Mouse (Mus musculus) heart, adult 10 weeks (tissue): ENCODE data around the gene Irs4. TPM values are rescaled to one million over a fixed set of nuclear protein-coding genes. Genes with fewer than 3 reads are reported as not detected.

Experiments
- polyA plus RNA-seq: library from polyadenylated mRNA; stranded (reverse); fragments of 350-450 nt; fragmentation: Illumina TruSeq; extraction: RNeasy Lipid Tissue Mini Kit (QIAGEN cat#74804); gene quantifications from one replicate; pipeline ENCODE4 v1.2.3, GENCODE M21; 2014; ENCODE audit warnings: low read depth, low replicate concordance

Irs4 gene
- not detected for polyA plus RNA-seq

DNA sequence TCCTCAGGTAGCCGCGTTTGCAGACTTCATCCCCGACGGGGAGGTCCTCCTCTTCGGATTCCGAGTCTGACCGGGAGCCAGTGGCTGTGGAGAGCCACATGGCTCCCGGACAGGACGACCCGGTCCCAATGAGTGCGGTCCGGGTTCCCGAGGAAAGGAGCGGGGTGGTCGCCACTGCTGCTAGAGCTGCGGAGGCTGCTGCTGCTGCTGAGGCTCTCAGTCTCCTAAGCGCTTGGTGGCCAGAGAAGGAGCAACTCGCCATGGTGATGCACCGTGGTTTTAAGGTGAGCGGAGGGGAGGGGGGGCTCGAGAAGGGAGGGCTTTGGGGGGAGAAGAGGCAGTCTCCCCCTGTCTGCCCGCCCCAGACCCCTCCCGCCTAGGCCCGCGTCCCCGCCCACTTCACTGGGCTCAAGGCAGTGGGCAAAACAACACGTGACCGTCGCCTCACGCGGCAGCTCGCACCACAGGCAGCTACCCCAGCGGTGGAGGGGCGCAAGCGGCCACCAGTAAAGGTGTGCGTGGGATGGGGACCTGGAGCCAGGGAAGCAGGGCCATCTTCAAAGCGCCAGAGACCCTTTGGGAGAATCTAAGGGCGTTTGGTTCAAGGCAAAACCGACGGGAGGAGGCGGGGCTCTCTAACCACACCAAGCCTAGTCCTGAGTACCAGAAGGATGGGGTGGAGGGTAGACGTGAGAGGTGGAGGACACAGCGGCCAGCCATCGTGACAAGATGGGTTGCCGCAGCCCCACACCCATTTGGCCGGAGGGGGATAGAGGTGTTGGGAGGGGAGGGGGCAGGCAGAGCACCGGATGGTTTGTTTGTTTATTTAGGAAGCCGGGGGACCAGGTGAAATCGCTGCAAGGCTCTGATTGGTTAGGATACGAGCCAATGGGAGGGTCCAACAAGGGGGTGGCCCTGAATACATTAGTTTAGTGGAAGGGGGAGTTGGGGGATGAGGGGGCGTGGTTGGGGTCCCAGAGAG, at the start of gene Irs4:
TSS of gene Irs4 (minus strand) at position 327 of the 982 bp plus-strand sequence.

Other genes with a start within 250 kb of the Irs4 start
- gene Col4a5, start 249.9 kb downstream of the Irs4 start, polyA plus RNA-seq = 25.6 TPM
- gene Gm15294, start 150.0 kb upstream of the Irs4 start, polyA plus RNA-seq = not detected